Mouse (Mus musculus) layer of hippocampus, postnatal 10 days (tissue): ENCODE results near the gene Axin1. TPM values are rescaled to one million over a fixed set of nuclear protein-coding genes. Genes with fewer than 3 reads are reported as not detected.
"Not testable (repeated sequence)": the region's sequence is repeated elsewhere in the genome, so short reads cannot be mapped to it uniquely, and the experiment has no call there.

ENCODE experiments used
- DNase-seq, 2 experiments: peaks; one replicate each; pipeline ENCODE4 v3.0.0; 2021; ENCODE audit warnings: low spot score in 2 of 2
- total RNA-seq, 2 experiments: library from RNA; stranded (reverse); gene quantifications; 2 replicates each; pipeline ENCODE4 v1.2.3; 2021

Gene Axin1
- total RNA-seq, 2 experiments from 2014 or later = 23.7 to 25.1 TPM

GRCm38 (mm10) chr17:26119766-26120710 lies 18.4 kb upstream of the Axin1 start:
- DNase-seq = peak; percentile 41 to 64

GRCm38 (mm10) chr17:26122431-26123140 lies 15.9 kb upstream of the Axin1 start:
- DNase-seq = no peak

GRCm38 (mm10) chr17:26123267-26123684 lies 15.2 kb upstream of the Axin1 start, which contains the start of gene Mrpl28:
Gene Mrpl28 (plus strand): TSS chr17:26123500.
- DNase-seq = peak; percentile 86 to 93

GRCm38 (mm10) chr17:26124560-26124959 lies 13.9 kb upstream of the Axin1 start:
- no peak for DNase-seq

- no peak for DNase-seq
Observed at GRCm38 (mm10) chr17:26125226-26125625, 13.3 kb upstream of the Axin1 start.

- no peak for DNase-seq
Observed at GRCm38 (mm10) chr17:26131062-26131732, 7.3 kb upstream of the Axin1 start.

GRCm38 (mm10) chr17:26131856-26132853 lies 6.3 kb upstream of the Axin1 start:
- DNase-seq = no peak

GRCm38 (mm10) chr17:26137106-26137750 lies 1.3 kb upstream of the Axin1 start:
- no peak for DNase-seq

- DNase-seq = no peak
Observed at GRCm38 (mm10) chr17:26137751-26138130, 747 bp upstream of the Axin1 start.

- no peak for DNase-seq
Observed at GRCm38 (mm10) chr17:26138901-26139381, 453 bp downstream of the Axin1 start.

- DNase-seq = no peak
Observed at GRCm38 (mm10) chr17:26142796-26143195, 4.3 kb downstream of the Axin1 start.

- DNase-seq = no peak
Observed at GRCm38 (mm10) chr17:26143386-26143785, 4.9 kb downstream of the Axin1 start.

- no peak for DNase-seq
Observed at GRCm38 (mm10) chr17:26149056-26149455, 10.6 kb downstream of the Axin1 start.

- no peak for DNase-seq
Observed at GRCm38 (mm10) chr17:26151886-26152630, 13.6 kb downstream of the Axin1 start.

- DNase-seq = no peak
Observed at GRCm38 (mm10) chr17:26162736-26163135, 24.2 kb downstream of the Axin1 start.

- no peak for DNase-seq
Observed at GRCm38 (mm10) chr17:26168039-26168438, 29.6 kb downstream of the Axin1 start.

- not testable (repeated sequence) for DNase-seq
Observed at GRCm38 (mm10) chr17:26175248-26175647, 36.8 kb downstream of the Axin1 start.

GRCm38 (mm10) chr17:26178611-26179010 lies 40.1 kb downstream of the Axin1 start:
- DNase-seq = no peak

- no peak for DNase-seq
Observed at GRCm38 (mm10) chr17:26181179-26181578, 42.7 kb downstream of the Axin1 start.
